Mouse (Mus musculus) T-helper 2 cell (primary cell): ENCODE data around the gene Dpy19l3.

Experiments used
- in situ Hi-C: fragments of 300-600 bp; cut with MboI, MseI; formaldehyde crosslinking; loops from one replicate; pipeline ENCODE4 v1.15.1; 2025; ENCODE audit warnings: high pct_unique_total_duplicates

Dpy19l3 gene

DNA sequence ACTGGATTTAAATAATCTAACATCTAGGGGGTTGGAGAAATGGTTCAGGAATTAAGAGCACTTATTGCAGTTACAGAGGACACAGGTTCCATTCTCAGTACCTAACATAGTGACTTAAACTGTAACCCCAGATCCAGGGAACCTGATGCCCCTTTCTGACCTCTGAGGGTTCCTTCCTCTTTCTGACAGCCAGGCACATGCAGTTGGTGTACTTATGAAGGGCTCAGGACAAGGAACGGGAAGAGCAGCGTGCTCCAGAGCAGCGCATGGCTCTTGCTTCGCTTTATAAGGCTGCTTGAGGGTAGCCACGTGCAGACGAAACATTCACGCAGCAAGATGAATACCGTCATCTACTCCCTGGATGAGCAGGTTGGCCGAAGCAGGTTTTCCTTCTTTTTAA lies 3.4 kb downstream of the Dpy19l3 start:
- in situ Hi-C loops: no loop called here

GRCm38 (mm10) chr7:35747397-35747964 lies 6.8 kb downstream of the Dpy19l3 start:
- in situ Hi-C loops: loop anchor here (10.0 kb wide), 1 partner anchor 937 kb away; no protein-coding TSS in a partner anchor

- in situ Hi-C loops: loop anchor here (10.0 kb wide), 1 partner anchor 938 kb away; no protein-coding TSS in a partner anchor
Measured at GRCm38 (mm10) chr7:35746686-35747396, 7.4 kb downstream of the Dpy19l3 start.

DNA sequence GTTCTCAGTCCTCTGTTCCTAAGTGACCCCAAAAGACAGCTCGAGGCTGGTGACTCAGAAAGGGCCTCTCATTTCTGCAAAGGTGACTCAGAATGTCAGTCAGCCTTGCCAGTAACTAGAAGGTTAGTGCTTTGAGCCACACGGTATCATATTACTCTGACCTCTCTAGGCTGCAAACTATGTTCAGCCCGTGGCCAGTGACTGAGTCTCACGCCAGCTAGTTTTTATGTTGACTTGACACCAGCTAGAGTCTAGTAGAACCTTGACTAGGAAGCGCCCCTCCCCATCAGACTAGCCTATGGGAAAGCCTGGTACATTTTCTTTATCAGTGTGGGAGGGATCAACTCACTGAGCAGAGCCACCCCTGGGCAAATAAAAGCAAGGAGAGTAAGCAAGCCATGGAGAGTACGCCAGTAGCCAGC lies 9.0 kb downstream of the Dpy19l3 start:
- in situ Hi-C loops: loop anchor here (10.0 kb wide), 1 partner anchor 940 kb away; no protein-coding TSS in a partner anchor

GRCm38 (mm10) chr7:35744771-35745170 lies 9.5 kb downstream of the Dpy19l3 start:
- in situ Hi-C loops: loop anchor here (10.0 kb wide), 1 partner anchor 940 kb away; no protein-coding TSS in a partner anchor

DNA sequence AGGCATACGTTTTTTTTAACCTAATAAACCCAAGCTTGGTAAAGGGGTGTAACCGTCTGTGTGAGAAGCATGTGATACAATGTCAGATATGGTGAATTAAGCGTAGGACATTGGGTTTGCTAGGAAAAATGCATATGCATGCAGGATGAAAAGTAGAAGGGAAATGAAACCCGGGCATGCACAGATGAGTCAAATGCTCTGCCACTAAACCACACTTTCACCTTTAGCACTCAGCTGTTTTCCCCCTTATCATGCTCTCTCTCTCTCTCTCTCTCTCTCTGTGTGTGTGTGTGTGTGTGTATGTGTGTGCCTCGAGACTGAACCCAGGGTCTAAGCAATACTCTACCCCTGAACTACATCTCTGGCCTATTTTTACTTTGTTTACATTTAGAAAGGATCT lies 11.9 kb downstream of the Dpy19l3 start:
- in situ Hi-C loops: loop anchor here (10.0 kb wide), 1 partner anchor 942 kb away; no protein-coding TSS in a partner anchor

GRCm38 (mm10) chr7:35741858-35742257 lies 12.4 kb downstream of the Dpy19l3 start:
- in situ Hi-C loops: loop anchor here (10.0 kb wide), 1 partner anchor 943 kb away; no protein-coding TSS in a partner anchor

DNA sequence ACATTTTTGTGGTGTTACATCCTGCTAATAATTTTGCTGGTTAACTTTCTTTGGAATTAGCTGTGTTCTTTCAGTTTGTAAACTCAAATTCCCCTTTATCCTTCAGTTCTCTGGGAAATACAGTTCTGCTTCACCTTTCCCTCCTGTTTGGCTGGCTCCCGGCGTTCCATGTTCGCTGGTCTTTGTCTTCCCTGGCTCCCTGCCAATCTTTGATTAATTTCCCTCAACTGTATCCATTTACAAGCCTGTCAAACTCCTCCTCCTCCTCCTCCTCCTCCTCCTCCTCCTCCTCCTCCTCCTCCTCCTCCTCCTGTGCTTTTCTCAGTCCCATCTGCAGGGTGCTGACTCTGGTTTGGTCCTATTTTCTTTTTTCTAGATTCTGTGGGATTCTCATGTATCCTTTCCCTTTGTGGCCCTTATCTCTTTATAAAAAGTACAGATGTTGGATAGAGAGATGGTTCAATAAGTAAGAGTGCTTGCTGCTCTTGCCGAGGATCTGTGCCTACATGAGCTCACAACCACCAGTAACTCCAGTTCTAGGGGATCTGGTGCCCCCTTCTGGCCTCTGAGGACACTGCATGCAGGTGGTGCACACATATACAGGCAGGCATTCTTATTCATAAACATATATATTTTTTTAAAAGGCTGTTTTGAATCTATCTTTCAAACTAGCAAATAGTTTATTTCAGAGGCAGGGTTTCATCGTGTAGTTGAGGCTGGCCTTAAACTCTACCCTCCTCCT lies 13.6 kb downstream of the Dpy19l3 start:
- in situ Hi-C loops: loop anchor here (10.0 kb wide), 1 partner anchor 944 kb away; no protein-coding TSS in a partner anchor

- in situ Hi-C loops: no loop called here
Measured at GRCm38 (mm10) chr7:35738871-35739270, 15.4 kb downstream of the Dpy19l3 start.

DNA sequence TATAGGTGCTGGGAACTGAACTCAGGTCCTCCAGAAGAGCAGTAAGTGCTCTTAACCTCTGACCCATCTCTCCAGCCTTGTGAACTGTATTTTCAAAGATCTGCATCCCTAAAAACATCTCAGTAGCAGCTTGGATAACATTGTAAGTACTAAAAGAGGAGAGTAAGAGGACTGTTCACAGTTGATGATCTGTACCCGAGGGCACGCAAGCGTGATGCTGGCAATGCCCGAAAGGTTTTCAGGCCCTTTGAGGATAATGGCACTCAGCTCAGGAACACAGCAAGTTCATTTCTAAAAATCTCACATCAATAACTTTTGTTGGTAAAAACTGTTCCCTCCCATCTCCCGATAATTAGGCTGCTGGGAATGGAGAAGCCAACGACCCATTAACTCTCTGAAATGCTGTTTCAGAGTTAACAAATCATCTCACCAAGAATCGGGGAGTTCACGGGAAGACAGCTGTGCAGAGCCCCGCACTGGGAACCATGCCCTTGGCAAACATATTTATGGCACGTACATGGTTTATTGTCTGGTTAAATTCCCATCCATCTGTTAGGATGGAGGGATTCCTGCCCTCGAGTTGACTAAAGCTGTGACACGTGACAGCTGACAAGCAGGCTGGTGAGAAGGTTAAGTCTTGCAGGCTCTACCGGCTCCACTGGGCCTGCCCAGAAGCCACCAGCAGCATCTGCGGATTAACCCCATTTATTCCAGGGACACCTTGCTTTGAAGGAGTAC lies 20.8 kb downstream of the Dpy19l3 start:
- in situ Hi-C loops: no loop called here

- in situ Hi-C loops: no loop called here
Measured at GRCm38 (mm10) chr7:35732585-35733059, 21.6 kb downstream of the Dpy19l3 start.

GRCm38 (mm10) chr7:35729621-35730031 lies 24.6 kb downstream of the Dpy19l3 start:
- in situ Hi-C loops: no loop called here

DNA sequence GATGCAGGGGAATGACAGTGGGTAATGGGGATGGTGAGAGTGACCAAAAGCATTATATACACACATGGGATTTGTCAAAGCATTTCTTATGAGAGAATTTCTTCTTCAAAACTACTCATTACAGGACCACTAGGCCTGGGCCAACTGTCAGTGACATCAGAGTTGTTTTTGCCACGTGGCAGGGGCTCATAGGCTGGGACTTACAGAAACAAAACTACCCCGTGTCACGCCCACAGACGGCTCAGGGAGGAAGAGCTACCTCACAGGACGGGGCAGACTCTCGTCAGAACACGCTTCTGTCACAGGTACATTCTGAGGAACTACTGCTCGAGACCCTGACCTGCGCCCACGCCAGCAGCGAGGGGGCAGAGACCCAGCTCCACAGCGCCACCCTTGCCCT lies 25.9 kb downstream of the Dpy19l3 start:
- in situ Hi-C loops: no loop called here

DNA sequence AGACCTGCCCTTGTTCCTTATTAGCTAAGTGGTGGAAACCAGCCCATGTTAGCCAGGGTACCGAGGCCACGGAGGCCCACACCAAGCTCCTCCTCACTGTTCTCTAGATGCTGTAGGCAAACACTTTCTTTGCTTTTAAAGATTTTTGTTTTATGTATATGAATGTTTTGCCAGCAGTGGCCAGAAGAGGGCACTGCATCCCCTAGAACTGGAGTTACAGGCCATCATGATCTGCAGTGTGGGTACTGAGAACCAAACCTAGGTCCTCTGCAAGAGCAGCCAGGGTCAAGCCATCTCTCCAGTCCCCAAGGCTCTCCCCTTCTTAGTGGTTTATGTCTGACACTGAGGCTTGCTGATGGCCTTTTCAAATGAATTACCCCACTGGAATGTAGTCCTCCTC lies 31.2 kb downstream of the Dpy19l3 start:
- in situ Hi-C loops: no loop called here

- in situ Hi-C loops: no loop called here
Measured at GRCm38 (mm10) chr7:35718421-35719178, 35.7 kb downstream of the Dpy19l3 start.

DNA sequence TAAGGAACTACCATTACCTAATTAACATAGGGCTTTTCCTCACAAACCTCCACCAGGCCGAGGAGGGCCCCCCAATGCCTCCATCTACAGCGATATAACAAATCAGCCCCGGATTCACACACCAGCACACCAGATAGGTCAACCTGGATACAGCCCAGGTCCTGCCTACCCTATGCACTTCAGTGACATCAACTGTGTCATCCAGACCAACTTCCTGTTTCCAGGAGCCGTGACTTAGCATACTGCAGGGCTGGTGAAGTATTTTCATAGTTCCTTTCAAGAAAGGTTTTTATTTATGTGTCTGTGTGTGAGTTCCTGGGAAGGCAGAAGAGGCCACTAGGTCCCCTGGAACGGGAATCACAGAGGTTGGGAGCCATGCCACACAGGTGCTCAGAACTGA lies 43.9 kb downstream of the Dpy19l3 start:
- in situ Hi-C loops: no loop called here

DNA sequence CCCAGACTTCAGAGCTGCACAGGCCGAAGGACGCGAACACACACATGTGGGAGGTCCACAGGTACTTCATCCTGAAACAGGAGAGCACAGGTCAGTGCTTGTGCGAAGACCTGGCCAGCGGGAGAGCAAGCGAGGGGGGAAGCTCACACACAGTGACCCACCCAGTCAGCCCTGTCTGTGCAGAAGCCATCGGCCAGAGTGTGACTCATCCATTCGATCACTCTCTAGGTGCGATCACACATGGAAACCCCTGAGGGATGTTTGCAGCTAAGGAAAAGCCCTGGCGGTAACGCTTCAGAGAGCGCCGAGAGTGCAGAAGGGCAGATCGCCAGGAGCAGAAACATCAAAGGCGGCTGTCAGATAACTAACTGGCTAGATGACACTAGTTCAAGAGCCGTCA lies 46.2 kb downstream of the Dpy19l3 start:
- in situ Hi-C loops: no loop called here

- in situ Hi-C loops: no loop called here
Measured at GRCm38 (mm10) chr7:35699005-35699404, 55.2 kb downstream of the Dpy19l3 start.

- in situ Hi-C loops: no loop called here
Measured at GRCm38 (mm10) chr7:35698073-35698472, 56.2 kb downstream of the Dpy19l3 start.

GRCm38 (mm10) chr7:35692641-35693040 lies 61.6 kb downstream of the Dpy19l3 start:
- in situ Hi-C loops: no loop called here

GRCm38 (mm10) chr7:35692117-35692516 lies 62.1 kb downstream of the Dpy19l3 start:
- in situ Hi-C loops: no loop called here
